Mouse (Mus musculus) forebrain, embryonic 11.5 days (tissue): ENCODE results near the gene Pde4d. TPM values are rescaled to one million over a fixed set of nuclear protein-coding genes. Genes with fewer than 3 reads are reported as not detected.

ENCODE experiments used
- ATAC-seq: fragments of 200-750 bp; cut with Nextera tagmentation; replicated peaks from 2 replicates; pipeline ENCODE4 v1.8.0; 2017; ENCODE audit warnings: moderate TSS enrichment; ENCODE audit not compliant: low FRiP score
- DNase-seq: peaks from one replicate; pipeline ENCODE4 v3.0.0-alpha.2; 2017; ENCODE audit warnings: low spot score
- H3K27ac ChIP-seq: fragments of 300-500 bp; sonication (generic); 2 replicates; pipeline ENCODE4 v1.5.1; 2014; ENCODE audit warnings: low read depth, low read length
- H3K27me3 ChIP-seq: fragments of 300-500 bp; sonication (generic); 2 replicates; pipeline ENCODE4 v1.6.1; 2014; ENCODE audit warnings: mild to moderate bottlenecking, low read length, mixed read lengths; ENCODE audit not compliant: control insufficient read depth, insufficient read depth
- H3K36me3 ChIP-seq: fragments of 300-500 bp; sonication (generic); 2 replicates; pipeline ENCODE4 v1.6.1; 2014; ENCODE audit warnings: mild to moderate bottlenecking, low read length, moderate library complexity, mixed read lengths; ENCODE audit not compliant: control insufficient read depth, insufficient read depth
- H3K4me1 ChIP-seq: fragments of 300-500 bp; sonication (generic); replicated peaks from 2 replicates; pipeline ENCODE4 v1.6.1; 2014; ENCODE audit warnings: low read length, mixed read lengths; ENCODE audit not compliant: control insufficient read depth, insufficient read depth
- H3K4me2 ChIP-seq: fragments of 300-500 bp; sonication (generic); 2 replicates; pipeline ENCODE4 v1.6.1; 2014; ENCODE audit warnings: low read depth, mild to moderate bottlenecking, low read length, moderate library complexity, mixed read lengths; ENCODE audit not compliant: severe bottlenecking
- H3K4me3 ChIP-seq: fragments of 300-500 bp; sonication (generic); 2 replicates; pipeline ENCODE4 v1.5.1; 2014; ENCODE audit warnings: low read depth, low read length
- H3K9ac ChIP-seq: fragments of 300-500 bp; sonication (generic); 2 replicates; pipeline ENCODE4 v1.6.1; 2014; ENCODE audit warnings: low read length
- H3K9me3 ChIP-seq: fragments of 300-500 bp; sonication (generic); 2 replicates; pipeline ENCODE4 v1.6.1; 2016; ENCODE audit warnings: low read length, mixed read lengths; ENCODE audit not compliant: control insufficient read depth
- WGBS: fragments of 180-500 bp; shearing (Covaris S2); extraction: QIAGEN DNeasy Blood & Tissue Kit; methylation state at CpG from one replicate; pipeline ENCODE4 v1.1.7; 2014; 5-methylcytosine and 5-hydroxymethylcytosine counted together
- polyA plus RNA-seq: library from polyadenylated mRNA; unstranded; fragments of >200 nt; fragmentation: Nextera tagmentation; extraction: Ambion mirVana; gene quantifications from 2 replicates; pipeline ENCODE4 v1.2.1, GENCODE M21; 2014

Gene Pde4d
- polyA plus RNA-seq, 1 experiment from 2014 or later = 11.9 TPM

DNA sequence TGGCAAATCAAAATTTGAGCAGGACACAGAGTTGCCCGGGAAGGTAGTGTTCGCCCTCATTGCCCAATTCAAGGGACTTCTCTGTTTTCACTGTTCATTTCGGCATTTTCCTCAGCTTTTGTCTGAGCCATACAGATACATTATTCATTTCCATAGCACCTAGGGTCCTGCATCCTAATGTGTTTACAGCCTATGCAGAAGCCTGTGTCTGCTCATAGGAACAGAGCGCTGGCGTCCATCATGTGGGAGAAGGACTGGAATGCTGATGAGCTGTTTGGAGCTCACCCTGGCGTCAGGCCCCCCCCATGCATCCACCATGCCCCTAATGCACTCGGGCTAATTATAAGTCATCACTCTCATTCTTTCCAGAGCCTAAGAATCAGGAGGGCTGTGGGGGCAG lies 900.4 kb downstream of the Pde4d start:
- ATAC-seq = peak; percentile 88
- Histone ChIP-seq H3K4me2 (no peak overlapping the region), H3K27ac (no peak overlapping the region), H3K36me3 (no peaks in the 10 kb centered on the region), H3K27me3 (no peaks in the 10 kb centered on the region), H3K4me3 (no peak overlapping the region), H3K9me3 (no peaks in the 10 kb centered on the region), H3K9ac (no peak overlapping the region), H3K4me1 (0 out of 2 replicates have a peak, but pooled peaks cover 4% of the 10 kb centered on the region)
- 61% methylated on average over 7 of the region's 7 CpGs for WGBS
- no peak for DNase-seq

GRCm38 (mm10) chr13:109354017-109354416 lies 904.3 kb downstream of the Pde4d start:
- DNase-seq (no peak), ATAC-seq (no peak)
- H3K4me2 ChIP-seq = no peak overlapping the region
- H3K4me1 ChIP-seq = 0 out of 2 replicates have a peak, but pooled peaks cover 2% of the 10 kb centered on the region
- WGBS = 83% methylated on average over 7 of the region's 7 CpGs
- H3K9ac ChIP-seq = no peak overlapping the region
- H3K27me3 ChIP-seq = no peaks in the 10 kb centered on the region
- H3K4me3 ChIP-seq = no peak overlapping the region
- no peaks in the 10 kb centered on the region for H3K9me3 ChIP-seq
- H3K36me3 ChIP-seq = no peaks in the 10 kb centered on the region
- H3K27ac ChIP-seq = no peak overlapping the region

DNA sequence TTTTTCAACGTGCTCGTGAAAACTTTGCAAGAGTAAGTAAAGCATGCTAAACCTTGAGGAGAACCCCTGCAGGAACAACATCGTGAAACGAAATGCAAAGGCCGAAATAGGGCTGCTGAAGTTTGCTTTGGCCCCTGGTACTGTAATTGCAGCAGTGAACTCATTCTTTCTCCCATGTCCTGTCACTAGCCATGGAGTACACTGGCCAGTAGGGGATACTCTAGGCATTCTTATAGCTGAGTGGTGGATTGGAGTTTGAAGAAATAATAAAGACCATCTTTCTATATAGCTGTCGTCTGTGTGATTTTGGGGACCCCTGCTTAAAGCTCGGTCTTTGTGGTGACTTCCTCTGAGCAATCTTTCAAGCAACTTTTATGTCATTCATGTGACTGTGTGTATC lies 906.5 kb downstream of the Pde4d start:
- Histone ChIP-seq H3K9me3 (no peaks in the 10 kb centered on the region), H3K27me3 (no peaks in the 10 kb centered on the region), H3K9ac (no peak overlapping the region), H3K4me1 (no peaks in the 10 kb centered on the region), H3K27ac (no peak overlapping the region), H3K4me2 (no peak overlapping the region), H3K36me3 (no peaks in the 10 kb centered on the region), H3K4me3 (no peak overlapping the region)
- ATAC-seq (no peak), DNase-seq (no peak)
- 86% methylated on average over 7 of the region's 7 CpGs for WGBS

DNA sequence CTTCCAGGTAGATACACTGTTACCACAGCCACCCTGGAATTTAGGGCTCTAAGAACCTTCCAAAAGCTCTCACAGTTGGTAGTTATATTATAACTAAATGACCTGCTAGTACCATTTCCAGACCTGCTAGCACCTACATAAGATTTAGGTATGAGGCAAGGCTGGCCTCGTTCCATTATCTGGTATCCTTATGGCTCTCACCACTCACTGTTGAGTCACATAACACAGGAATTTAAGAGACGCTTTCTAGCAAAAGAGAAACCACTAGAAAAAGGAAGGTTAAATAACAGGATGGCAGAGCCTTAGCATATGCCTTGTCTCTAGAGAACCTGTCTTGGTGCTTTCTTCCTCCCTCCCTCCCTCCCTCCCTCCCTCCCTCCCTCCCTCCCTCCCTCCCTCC lies 910.2 kb downstream of the Pde4d start:
- H3K4me2 ChIP-seq = no peak overlapping the region
- H3K36me3 ChIP-seq = no peaks in the 10 kb centered on the region
- H3K4me1 ChIP-seq = no peaks in the 10 kb centered on the region
- H3K27ac ChIP-seq = no peak overlapping the region
- no peak for ATAC-seq
- H3K4me3 ChIP-seq = no peak overlapping the region
- H3K9me3 ChIP-seq = no peaks in the 10 kb centered on the region
- no peaks in the 10 kb centered on the region for H3K27me3 ChIP-seq
- no peak for DNase-seq
- WGBS = 94% methylated on average over 2 of the region's 2 CpGs
- H3K9ac ChIP-seq = no peak overlapping the region

- no peaks in the 10 kb centered on the region for H3K4me1 ChIP-seq
- 95% methylated on average over 6 of the region's 6 CpGs for WGBS
- DNase-seq (no peak), ATAC-seq (no peak)
- no peak overlapping the region for H3K9ac ChIP-seq
- H3K36me3 ChIP-seq = no peaks in the 10 kb centered on the region
- H3K27me3 ChIP-seq = no peaks in the 10 kb centered on the region
- H3K27ac ChIP-seq = no peak overlapping the region
- H3K9me3 ChIP-seq = no peaks in the 10 kb centered on the region
- H3K4me3 ChIP-seq = no peak overlapping the region
- no peak overlapping the region for H3K4me2 ChIP-seq
These were observed 912.6 kb downstream of the Pde4d start for GRCm38 (mm10) chr13:109362340-109362739.

DNA sequence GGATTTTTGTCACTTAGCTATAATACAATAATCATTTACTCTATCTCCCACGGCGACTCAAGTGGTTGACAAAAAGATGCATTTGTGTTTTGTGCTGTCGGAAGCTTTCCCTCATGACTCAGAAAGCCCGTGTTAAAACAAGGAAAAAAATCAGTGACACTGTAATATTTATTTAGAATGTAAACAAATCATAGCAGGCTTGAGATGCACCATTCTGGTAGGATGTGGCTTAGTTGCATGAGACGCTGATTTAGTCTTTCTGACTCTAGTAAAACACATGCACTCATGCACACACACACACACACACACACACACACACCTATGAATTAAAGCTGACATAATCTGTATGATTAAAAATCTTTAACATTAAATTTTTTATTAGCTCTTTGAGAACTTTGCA lies 924.7 kb downstream of the Pde4d start:
- Histone ChIP-seq H3K27me3 (no peaks in the 10 kb centered on the region), H3K9me3 (no peaks in the 10 kb centered on the region), H3K4me3 (no peak overlapping the region), H3K27ac (no peak overlapping the region), H3K4me2 (no peak overlapping the region), H3K9ac (no peak overlapping the region), H3K4me1 (no peaks in the 10 kb centered on the region), H3K36me3 (no peaks in the 10 kb centered on the region)
- ATAC-seq (no peak), DNase-seq (no peak)
- WGBS = 91% methylated on average over 5 of the region's 5 CpGs

DNA sequence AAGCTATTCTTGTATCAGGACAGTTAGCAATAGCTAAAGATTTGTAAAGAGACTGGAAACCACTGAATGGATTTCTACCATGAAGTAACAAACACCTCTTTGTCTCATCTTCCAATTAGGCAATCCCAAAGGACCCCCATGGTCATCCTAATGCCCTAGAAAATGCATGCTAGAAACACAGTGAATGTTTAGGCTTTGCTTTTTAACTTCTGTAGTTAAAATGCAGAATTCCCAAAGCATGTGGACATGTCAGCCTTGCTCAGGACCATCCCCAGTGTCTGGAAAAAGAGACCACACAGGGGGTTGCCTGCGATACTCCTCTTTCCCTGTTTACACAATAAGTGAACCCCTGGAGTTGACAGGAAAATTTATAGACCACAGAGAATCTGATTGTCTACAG lies 926.9 kb downstream of the Pde4d start:
- Histone ChIP-seq H3K9me3 (no peaks in the 10 kb centered on the region), H3K4me3 (no peak overlapping the region), H3K27ac (no peak overlapping the region), H3K4me2 (no peak overlapping the region), H3K36me3 (no peaks in the 10 kb centered on the region), H3K9ac (no peak overlapping the region), H3K27me3 (no peaks in the 10 kb centered on the region), H3K4me1 (no peaks in the 10 kb centered on the region)
- ATAC-seq = no peak
- 38% methylated on average over 1 of the region's 1 CpGs for WGBS
- no peak for DNase-seq

DNA sequence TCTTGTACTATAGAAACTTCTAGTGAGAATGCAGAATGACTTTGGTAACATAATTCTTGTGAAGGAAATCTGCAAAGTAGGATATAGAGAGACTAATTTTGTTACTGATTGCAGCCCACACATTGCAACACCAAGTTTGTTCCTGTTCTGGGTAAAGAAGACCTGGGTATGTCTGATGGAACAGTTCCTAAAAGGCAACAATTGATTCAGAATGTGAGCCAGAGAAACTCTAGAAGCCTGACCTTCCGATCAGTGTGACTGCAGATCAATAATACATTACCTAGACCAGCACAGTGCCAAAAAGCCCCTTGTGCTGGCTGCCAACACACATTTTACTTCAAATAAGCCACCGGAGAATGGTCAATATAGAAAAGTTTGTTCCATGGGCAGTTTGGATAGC lies 930.4 kb downstream of the Pde4d start:
- no peak for ATAC-seq
- DNase-seq = no peak
- 97% methylated on average over 2 of the region's 2 CpGs for WGBS

GRCm38 (mm10) chr13:109388626-109389220 lies 939.0 kb downstream of the Pde4d start:
- H3K4me1 ChIP-seq = no peaks in the 10 kb centered on the region
- DNase-seq = no peak
- H3K27ac ChIP-seq = no peak overlapping the region
- no peak for ATAC-seq
- 79% methylated on average over 8 of the region's 8 CpGs for WGBS
- H3K9ac ChIP-seq = no peak overlapping the region
- no peaks in the 10 kb centered on the region for H3K27me3 ChIP-seq
- H3K4me3 ChIP-seq = no peak overlapping the region
- no peak overlapping the region for H3K4me2 ChIP-seq
- no peaks in the 10 kb centered on the region for H3K9me3 ChIP-seq
- H3K36me3 ChIP-seq = no peaks in the 10 kb centered on the region

More for the DNA sequence above, 930.4 kb downstream of the Pde4d start:
- Histone ChIP-seq H3K27ac (no peak overlapping the region), H3K27me3 (no peaks in the 10 kb centered on the region), H3K36me3 (no peaks in the 10 kb centered on the region), H3K4me2 (no peak overlapping the region), H3K4me1 (no peaks in the 10 kb centered on the region), H3K9ac (no peak overlapping the region), H3K9me3 (no peaks in the 10 kb centered on the region), H3K4me3 (no peak overlapping the region)
